Mouse (Mus musculus): Measurements from ENCODE around the gene Kif26b.

- TF ChIP-seq CTCF (IDR thresholded peaks at IDR 0.05): no peak
- no peak for TF ChIP-seq EP300 (IDR thresholded peaks at IDR 0.05)
Measured at GRCm38 (mm10) chr1:178863756-178864155, 334.8 kb downstream of the Kif26b start.
